Mouse (Mus musculus): ENCODE results near the gene Ggt7. TPM values are rescaled to one million over a fixed set of nuclear protein-coding genes. Genes with fewer than 3 reads are reported as not detected.
"Not testable (repeated sequence)": the region's sequence is repeated elsewhere in the genome, so short reads cannot be mapped to it uniquely, and the experiment has no call there.

Gene Ggt7
- total RNA-seq, 2 experiments from 2014 or later = 115 to 122 TPM

GRCm38 (mm10) chr2:155514666-155515065 lies 3.4 kb downstream of the Ggt7 start:
- peak; percentile 90 to 94 for DNase-seq (ENCODE audit: low spot score in 2 of 2)
- intact Hi-C loops (cut with DNase I) = loop anchor here (5.0 kb wide), 1 partner anchor 248 kb away; no protein-coding TSS in a partner anchor

- intact Hi-C loops (cut with DNase I) = no loop called here
- peak; percentile 47 to 76 for DNase-seq (ENCODE audit: low spot score in 2 of 2)
Measured at GRCm38 (mm10) chr2:155513543-155513942, 4.5 kb downstream of the Ggt7 start.

- intact Hi-C loops (cut with DNase I) = no loop called here
- peak in 1 of 2 experiments; percentile 45 for DNase-seq (ENCODE audit: low spot score in 2 of 2)
Measured at GRCm38 (mm10) chr2:155512479-155512878, 5.6 kb downstream of the Ggt7 start.

- intact Hi-C loops (cut with DNase I) = no loop called here
- peak; percentile 48 to 86 for DNase-seq (ENCODE audit: low spot score in 2 of 2)
Measured at GRCm38 (mm10) chr2:155507721-155508470, 10.1 kb downstream of the Ggt7 start.

- DNase-seq (ENCODE audit: low spot score in 2 of 2) = no peak
- intact Hi-C loops (cut with DNase I) = no loop called here
Measured at GRCm38 (mm10) chr2:155505811-155506210, 12.2 kb downstream of the Ggt7 start.

GRCm38 (mm10) chr2:155504440-155505355 lies 13.3 kb downstream of the Ggt7 start:
- intact Hi-C loops (cut with DNase I) = no loop called here
- peak in 1 of 2 experiments; percentile 47 for DNase-seq (ENCODE audit: low spot score in 2 of 2)

- DNase-seq (ENCODE audit: low spot score in 2 of 2) = peak in 1 of 2 experiments; percentile 75
Measured at GRCm38 (mm10) chr2:155502596-155502995, 15.4 kb downstream of the Ggt7 start.

GRCm38 (mm10) chr2:155490998-155491397 lies 27.0 kb downstream of the Ggt7 start:
- DNase-seq (ENCODE audit: low spot score in 2 of 2) = no peak

More at GRCm38 (mm10) chr2:155502596-155502995, 15.4 kb downstream of the Ggt7 start:
- intact Hi-C loops (cut with DNase I) = no loop called here

GRCm38 (mm10) chr2:155482021-155482420 lies 36.0 kb downstream of the Ggt7 start:
- DNase-seq (ENCODE audit: low spot score in 2 of 2) = peak; percentile 46 to 54
- intact Hi-C loops (cut with DNase I) = no loop called here

More at GRCm38 (mm10) chr2:155490998-155491397, 27.0 kb downstream of the Ggt7 start:
- intact Hi-C loops (cut with DNase I) = no loop called here

GRCm38 (mm10) chr2:155473570-155474088 lies 44.4 kb downstream of the Ggt7 start, which contains the start of gene Ncoa6:
Gene Ncoa6 (minus strand): TSS chr2:155473894.
- DNase-seq (ENCODE audit: low spot score in 2 of 2) = peak; percentile 68
- intact Hi-C loops (cut with DNase I) = no loop called here

GRCm38 (mm10) chr2:155472671-155473569 lies 45.1 kb downstream of the Ggt7 start:
- intact Hi-C loops (cut with DNase I) = no loop called here
- peak; percentile 31 to 42 for DNase-seq (ENCODE audit: low spot score in 2 of 2)

- intact Hi-C loops (cut with DNase I) = no loop called here
- no peak for DNase-seq (ENCODE audit: low spot score in 2 of 2)
Measured at GRCm38 (mm10) chr2:155466861-155467260, 51.2 kb downstream of the Ggt7 start.

GRCm38 (mm10) chr2:155453591-155453990 lies 64.4 kb downstream of the Ggt7 start:
- DNase-seq (ENCODE audit: low spot score in 2 of 2) = peak in 1 of 2 experiments; percentile 13
- intact Hi-C loops (cut with DNase I) = no loop called here

- intact Hi-C loops (cut with DNase I) = no loop called here
- no peak for DNase-seq (ENCODE audit: low spot score in 2 of 2)
Measured at GRCm38 (mm10) chr2:155451256-155451655, 66.8 kb downstream of the Ggt7 start.

GRCm38 (mm10) chr2:155447906-155448305 lies 70.1 kb downstream of the Ggt7 start:
- DNase-seq (ENCODE audit: low spot score in 2 of 2); intact Hi-C loops (cut with DNase I): not testable (repeated sequence)

GRCm38 (mm10) chr2:155443446-155443845 lies 74.6 kb downstream of the Ggt7 start:
- DNase-seq (ENCODE audit: low spot score in 2 of 2) = no peak
- intact Hi-C loops (cut with DNase I) = no loop called here

GRCm38 (mm10) chr2:155442916-155443315 lies 75.1 kb downstream of the Ggt7 start:
- DNase-seq (ENCODE audit: low spot score in 2 of 2) = no peak
- intact Hi-C loops (cut with DNase I) = no loop called here

All from left cerebral cortex, postnatal 25 days (tissue).